Mouse (Mus musculus) adrenal gland, postnatal 25 days (tissue): ENCODE data around the gene Hcn2. TPM values are rescaled to one million over a fixed set of nuclear protein-coding genes. Genes with fewer than 3 reads are reported as not detected.
A peak's percentile ranks its signal among the peaks of the same experiment; 100 is the strongest.

Source experiments
- DNase-seq: peaks from one replicate; pipeline ENCODE4 v3.0.0; 2021; ENCODE audit warnings: mixed read lengths
- total RNA-seq: library from RNA; stranded (reverse); gene quantifications from 2 replicates; pipeline ENCODE4 v1.2.3, GENCODE M21; 2021

Hcn2 gene
- total RNA-seq, 1 experiment from 2014 or later, result 7.7 TPM

DNA sequence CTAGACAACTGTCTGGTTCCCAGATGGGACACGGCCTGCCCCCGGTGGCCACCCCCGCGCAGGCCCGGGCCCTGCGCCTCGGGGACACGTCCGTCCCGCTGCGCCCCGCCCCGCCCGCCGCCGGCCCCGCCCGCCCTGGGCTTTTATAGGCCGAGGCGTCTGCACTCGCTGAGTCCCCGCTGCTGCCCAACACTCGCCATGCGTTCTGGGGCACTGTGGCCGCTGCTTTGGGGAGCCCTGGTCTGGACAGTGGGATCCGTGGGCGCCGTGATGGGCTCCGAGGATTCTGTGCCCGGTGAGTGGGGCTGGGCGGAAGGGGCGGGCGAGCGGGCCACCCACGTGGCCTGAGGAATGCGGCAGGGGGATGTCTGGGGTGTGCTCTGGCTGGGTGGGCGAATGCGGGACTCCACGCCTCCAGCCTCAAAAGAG is 60.7 kb downstream of the Hcn2 start, which contains the start of gene Fstl3:
Gene Fstl3, plus strand, starts transcription at position 170 of the 429 bp plus-strand sequence.
- peak; percentile 70 for DNase-seq

- DNase-seq, result peak; percentile 65
Observed at GRCm38 (mm10) chr10:79778006-79778405, 61.6 kb downstream of the Hcn2 start.

DNA sequence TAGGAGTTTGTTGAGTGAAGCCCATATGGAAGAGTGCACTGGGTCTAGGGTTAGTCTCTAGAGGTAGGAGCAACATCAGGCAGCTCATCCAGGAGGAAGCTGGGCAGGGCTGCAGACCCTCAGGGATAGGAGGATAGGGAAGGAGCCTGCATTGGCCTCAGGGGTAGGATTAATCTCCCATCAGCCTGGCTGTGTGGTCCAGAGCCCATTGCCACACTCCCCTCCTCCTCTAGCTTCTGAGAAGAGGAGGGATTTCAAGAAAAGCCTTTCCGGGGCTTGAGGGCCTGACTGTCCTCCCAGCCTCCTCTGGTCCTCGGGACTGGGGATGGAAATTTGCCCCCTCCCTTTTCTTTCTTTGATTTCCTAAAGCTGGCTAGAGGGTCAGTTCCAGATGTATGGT is 62.8 kb downstream of the Hcn2 start:
- DNase-seq, result no peak

GRCm38 (mm10) chr10:79779784-79780663 is 63.6 kb downstream of the Hcn2 start:
- DNase-seq, result peak; percentile 95

- DNase-seq, result no peak
Observed at GRCm38 (mm10) chr10:79780664-79781015, 64.2 kb downstream of the Hcn2 start.

DNA sequence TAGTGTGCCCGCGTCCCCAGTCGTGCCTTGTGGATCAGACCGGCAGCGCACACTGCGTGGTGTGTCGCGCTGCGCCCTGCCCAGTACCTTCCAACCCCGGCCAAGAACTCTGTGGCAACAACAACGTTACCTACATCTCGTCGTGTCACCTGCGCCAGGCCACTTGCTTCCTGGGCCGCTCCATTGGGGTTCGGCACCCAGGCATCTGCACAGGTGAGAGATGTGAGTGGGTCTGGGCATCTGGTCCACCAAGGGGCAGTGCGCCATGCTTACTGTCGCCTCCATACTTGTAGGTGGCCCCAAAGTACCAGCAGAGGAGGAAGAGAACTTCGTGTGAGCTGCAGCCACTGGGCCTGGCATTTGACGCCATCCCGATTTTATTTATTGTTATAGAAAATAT is 64.7 kb downstream of the Hcn2 start:
- DNase-seq, result no peak

GRCm38 (mm10) chr10:79781956-79782355 is 65.5 kb downstream of the Hcn2 start:
- DNase-seq, result no peak

DNA sequence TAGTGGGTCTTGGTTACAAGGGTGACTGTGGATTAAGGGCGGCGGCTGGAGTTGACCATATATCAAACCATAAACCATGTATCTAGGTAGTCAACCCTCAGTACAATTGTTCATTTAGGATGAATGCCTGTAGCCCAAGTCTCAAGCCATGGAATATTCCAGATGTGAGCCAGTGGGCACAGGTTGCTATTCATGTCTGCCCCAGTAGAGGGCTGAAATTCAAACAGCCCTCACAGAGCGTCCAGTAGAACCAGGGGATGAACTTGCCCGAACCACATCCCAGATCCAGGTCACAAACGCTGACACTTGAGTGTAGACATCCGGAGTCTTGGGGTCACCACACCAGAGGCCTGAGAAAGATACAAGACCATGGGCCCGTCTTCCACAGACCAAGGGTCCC is 66.6 kb downstream of the Hcn2 start:
- DNase-seq, result no peak

- DNase-seq, result peak; percentile 49
Observed at GRCm38 (mm10) chr10:79783920-79784800, 67.7 kb downstream of the Hcn2 start.

Other genes starting within 250 kb of the Hcn2 start
- gene Vmn2r83, start 247.9 kb upstream of the Hcn2 start, total RNA-seq, result not detected in 2 replicates
- 28.3 and 32.1 TPM in 2 replicates for gene Plpp2, start 182.8 kb upstream of the Hcn2 start, total RNA-seq
- gene Mier2, start 161.4 kb upstream of the Hcn2 start, total RNA-seq, result 33.6 and 46.1 TPM in 2 replicates
- not detected in 2 replicates for gene Theg, start 129.3 kb upstream of the Hcn2 start, total RNA-seq
- 0.09 TPM in 1 of 2 replicates, not detected in the other for gene C2cd4c, start 102.6 kb upstream of the Hcn2 start, total RNA-seq
- 3.5 and 4.4 TPM in 2 replicates for gene Shc2, start 78.7 kb upstream of the Hcn2 start, total RNA-seq
- gene Odf3l2, start 70.9 kb upstream of the Hcn2 start, total RNA-seq, result not detected in 2 replicates
- gene Madcam1, start 52.1 kb upstream of the Hcn2 start, total RNA-seq, result not detected in 2 replicates
- gene Tpgs1, start 47.3 kb upstream of the Hcn2 start, total RNA-seq, result 35.0 and 36.5 TPM in 2 replicates
- 78.6 and 89.8 TPM in 2 replicates for gene Cdc34, start 34.4 kb upstream of the Hcn2 start, total RNA-seq
- 1.2 and 1.6 TPM in 2 replicates for gene Gzmm, start 27.6 kb upstream of the Hcn2 start, total RNA-seq
- gene Bsg, start 12.1 kb upstream of the Hcn2 start, total RNA-seq, result 522 and 531 TPM in 2 replicates
- gene Polrmt, start 29.9 kb downstream of the Hcn2 start, total RNA-seq, result 70.4 and 74.1 TPM in 2 replicates
- gene Fgf22, start 38.4 kb downstream of the Hcn2 start, total RNA-seq, result not detected in 2 replicates
- 59.5 and 63.8 TPM in 2 replicates for gene Rnf126, start 50.3 kb downstream of the Hcn2 start, total RNA-seq
- gene Fstl3, start 60.6 kb downstream of the Hcn2 start, total RNA-seq, result 8.5 and 10.6 TPM in 2 replicates
- not detected in 2 replicates for gene Prss57, start 74.3 kb downstream of the Hcn2 start, total RNA-seq
- gene Palm, start 76.9 kb downstream of the Hcn2 start, total RNA-seq, result 57.1 and 99.3 TPM in 2 replicates
- gene Misp, start 104.4 kb downstream of the Hcn2 start, total RNA-seq, result 0.64 and 1.00 TPM in 2 replicates
- gene Ptbp1, start 137.8 kb downstream of the Hcn2 start, total RNA-seq, result 224 and 249 TPM in 2 replicates
- not detected in 2 replicates for gene Prtn3, start 157.8 kb downstream of the Hcn2 start, total RNA-seq
- 0.49 and 1.2 TPM in 2 replicates for gene Plppr3, start 158.0 kb downstream of the Hcn2 start, total RNA-seq
- not detected in 2 replicates for gene Elane, start 169.6 kb downstream of the Hcn2 start, total RNA-seq
- gene Cfd, start 174.2 kb downstream of the Hcn2 start, total RNA-seq, result 420 and 469 TPM in 2 replicates
- 36.0 and 49.2 TPM in 2 replicates for gene Med16, start 192.3 kb downstream of the Hcn2 start, total RNA-seq
- gene Gm26602, start 194.2 kb downstream of the Hcn2 start, total RNA-seq, result not detected in 2 replicates
- gene Kiss1r, start 200.3 kb downstream of the Hcn2 start, total RNA-seq, result 1.1 and 2.3 TPM in 2 replicates
- gene R3hdm4, start 204.6 kb downstream of the Hcn2 start, total RNA-seq, result 85.5 and 98.9 TPM in 2 replicates
- 5.2 and 5.8 TPM in 2 replicates for gene Arid3a, start 210.4 kb downstream of the Hcn2 start, total RNA-seq
- gene Wdr18, start 243.5 kb downstream of the Hcn2 start, total RNA-seq, result 32.4 and 35.5 TPM in 2 replicates